Mouse (Mus musculus): Measurements from ENCODE around the gene Gck. TPM values are rescaled to one million over a fixed set of nuclear protein-coding genes. Genes with fewer than 3 reads are reported as not detected.

The Gck gene
- 10.5 and 11.8 TPM in 2 replicates for polyA plus RNA-seq (2015; fragmentation: Nextera tagmentation; extraction: Ambion mirVana)

GRCm38 (mm10) chr11:5949586-5950352 lies at the start of gene Gck:
Gene Gck, minus strand, starts transcription at chr11:5950081.
- WGBS: 53% methylated on average over 8 of the region's 8 CpGs
- H3K27me3 ChIP-seq (ENCODE audit: control insufficient read depth, insufficient read depth, low read depth, low read length): no peaks in the 10 kb centered on the region
- no peak within 1 kb of the TSS; the same call in 1 of the 2 replicates for H3K27ac ChIP-seq (ENCODE audit: low read length)
- H3K4me1 ChIP-seq (ENCODE audit: control insufficient read depth, insufficient read depth, low read length): peaks cover 7% of the 10 kb centered on the region
- H3K4me2 ChIP-seq (ENCODE audit: low read length): peak within 1 kb of the TSS; percentile 18; the same call in 1 of the 2 replicates
- no peak within 1 kb of the TSS for H3K4me3 ChIP-seq (ENCODE audit: low read depth, low read length)
- 0 out of 2 replicates have a peak within 1 kb of the TSS, but pooled peaks have one; percentile 11 for H3K9ac ChIP-seq (ENCODE audit: low read depth, low read length)
- no peaks in the 10 kb centered on the region for H3K36me3 ChIP-seq (ENCODE audit: control insufficient read depth, insufficient read depth, low read length)
- H3K9me3 ChIP-seq (replicated peaks; ENCODE audit: control insufficient read depth, low read length, poor library complexity, severe bottlenecking): no peaks in the 10 kb centered on the region
- peak; percentile 79 for ATAC-seq

- Histone ChIP-seq H3K27ac (ENCODE audit: low read length) (no peak overlapping the region), H3K4me1 (ENCODE audit: control insufficient read depth, insufficient read depth, low read length) (peaks cover 14% of the 10 kb centered on the region), H3K9me3 (replicated peaks; ENCODE audit: control insufficient read depth, low read length, poor library complexity, severe bottlenecking) (no peaks in the 10 kb centered on the region), H3K9ac (ENCODE audit: low read depth, low read length) (no peak overlapping the region), H3K36me3 (ENCODE audit: control insufficient read depth, insufficient read depth, low read length) (peaks cover 2% of the 10 kb centered on the region; the same call in 1 of the 2 replicates), H3K4me3 (ENCODE audit: low read depth, low read length) (no peak overlapping the region), H3K4me2 (ENCODE audit: low read length) (no peak overlapping the region), H3K27me3 (ENCODE audit: control insufficient read depth, insufficient read depth, low read depth, low read length) (no peaks in the 10 kb centered on the region)
- no peak for ATAC-seq
- 96% methylated on average over 2 of the region's 2 CpGs for WGBS
Observed at GRCm38 (mm10) chr11:5998472-5998871, 48.6 kb upstream of the Gck start.

- Histone ChIP-seq H3K4me3 (ENCODE audit: low read depth, low read length) (no peak overlapping the region), H3K27me3 (ENCODE audit: control insufficient read depth, insufficient read depth, low read depth, low read length) (no peaks in the 10 kb centered on the region), H3K9me3 (replicated peaks; ENCODE audit: control insufficient read depth, low read length, poor library complexity, severe bottlenecking) (no peaks in the 10 kb centered on the region), H3K36me3 (ENCODE audit: control insufficient read depth, insufficient read depth, low read length) (peaks cover 2% of the 10 kb centered on the region; the same call in 1 of the 2 replicates), H3K27ac (ENCODE audit: low read length) (no peak overlapping the region), H3K4me1 (ENCODE audit: control insufficient read depth, insufficient read depth, low read length) (peaks cover 13% of the 10 kb centered on the region), H3K4me2 (ENCODE audit: low read length) (no peak overlapping the region), H3K9ac (ENCODE audit: low read depth, low read length) (no peak overlapping the region)
- ATAC-seq: peak; percentile 38; the same call in 1 of the 2 replicates
- 15% methylated on average over 8 of the region's 8 CpGs for WGBS
Observed at GRCm38 (mm10) chr11:5995989-5996388, 46.1 kb upstream of the Gck start.

- ATAC-seq: no peak
- H3K36me3 ChIP-seq (ENCODE audit: control insufficient read depth, insufficient read depth, low read length): peaks cover 4% of the 10 kb centered on the region; the same call in 1 of the 2 replicates
- no peak overlapping the region for H3K9ac ChIP-seq (ENCODE audit: low read depth, low read length)
- no peaks in the 10 kb centered on the region for H3K27me3 ChIP-seq (ENCODE audit: control insufficient read depth, insufficient read depth, low read depth, low read length)
- H3K4me2 ChIP-seq (ENCODE audit: low read length): no peak overlapping the region
- no peak overlapping the region for H3K4me3 ChIP-seq (ENCODE audit: low read depth, low read length)
- no peaks in the 10 kb centered on the region for H3K9me3 ChIP-seq (replicated peaks; ENCODE audit: control insufficient read depth, low read length, poor library complexity, severe bottlenecking)
- no peak overlapping the region for H3K27ac ChIP-seq (ENCODE audit: low read length)
- WGBS: 78% methylated on average over 3 of the region's 3 CpGs
- H3K4me1 ChIP-seq (ENCODE audit: control insufficient read depth, insufficient read depth, low read length): peaks cover 3% of the 10 kb centered on the region; the same call in 1 of the 2 replicates
Observed at GRCm38 (mm10) chr11:5994880-5995279, 45.0 kb upstream of the Gck start.

- no peak overlapping the region for H3K4me3 ChIP-seq (ENCODE audit: low read depth, low read length)
- no peak overlapping the region for H3K9ac ChIP-seq (ENCODE audit: low read depth, low read length)
- no peak overlapping the region for H3K4me2 ChIP-seq (ENCODE audit: low read length)
- peaks cover 5% of the 10 kb centered on the region; the same call in 1 of the 2 replicates for H3K36me3 ChIP-seq (ENCODE audit: control insufficient read depth, insufficient read depth, low read length)
- ATAC-seq: no peak
- WGBS: 80% methylated on average over 5 of the region's 5 CpGs
- no peaks in the 10 kb centered on the region for H3K9me3 ChIP-seq (replicated peaks; ENCODE audit: control insufficient read depth, low read length, poor library complexity, severe bottlenecking)
- no peaks in the 10 kb centered on the region for H3K27me3 ChIP-seq (ENCODE audit: control insufficient read depth, insufficient read depth, low read depth, low read length)
- no peak overlapping the region for H3K27ac ChIP-seq (ENCODE audit: low read length)
- no peaks in the 10 kb centered on the region for H3K4me1 ChIP-seq (ENCODE audit: control insufficient read depth, insufficient read depth, low read length)
Observed at GRCm38 (mm10) chr11:5994212-5994611, 44.3 kb upstream of the Gck start.

- H3K4me3 ChIP-seq (ENCODE audit: low read depth, low read length): no peak overlapping the region
- H3K27me3 ChIP-seq (ENCODE audit: control insufficient read depth, insufficient read depth, low read depth, low read length): no peaks in the 10 kb centered on the region
- peaks cover 15% of the 10 kb centered on the region for H3K36me3 ChIP-seq (ENCODE audit: control insufficient read depth, insufficient read depth, low read length)
- no peak for ATAC-seq
- no peak overlapping the region for H3K4me2 ChIP-seq (ENCODE audit: low read length)
- no peak overlapping the region for H3K9ac ChIP-seq (ENCODE audit: low read depth, low read length)
- H3K9me3 ChIP-seq (replicated peaks; ENCODE audit: control insufficient read depth, low read length, poor library complexity, severe bottlenecking): no peaks in the 10 kb centered on the region
- no peaks in the 10 kb centered on the region for H3K4me1 ChIP-seq (ENCODE audit: control insufficient read depth, insufficient read depth, low read length)
- H3K27ac ChIP-seq (ENCODE audit: low read length): no peak overlapping the region
- WGBS: 27% methylated on average over 4 of the region's 4 CpGs
Observed at GRCm38 (mm10) chr11:5990910-5991309, 41.0 kb upstream of the Gck start.

- no peak for ATAC-seq
- no peak overlapping the region for H3K27ac ChIP-seq (ENCODE audit: low read length)
- no peaks in the 10 kb centered on the region for H3K9me3 ChIP-seq (replicated peaks; ENCODE audit: control insufficient read depth, low read length, poor library complexity, severe bottlenecking)
- peaks cover 15% of the 10 kb centered on the region for H3K36me3 ChIP-seq (ENCODE audit: control insufficient read depth, insufficient read depth, low read length)
- WGBS: 83% methylated on average over 16 of the region's 16 CpGs
- H3K4me2 ChIP-seq (ENCODE audit: low read length): no peak overlapping the region
- H3K4me1 ChIP-seq (ENCODE audit: control insufficient read depth, insufficient read depth, low read length): no peaks in the 10 kb centered on the region
- 0 out of 2 replicates have a peak overlapping the region, but pooled peaks have one; percentile 4 for H3K9ac ChIP-seq (ENCODE audit: low read depth, low read length)
- no peak overlapping the region for H3K4me3 ChIP-seq (ENCODE audit: low read depth, low read length)
- no peaks in the 10 kb centered on the region for H3K27me3 ChIP-seq (ENCODE audit: control insufficient read depth, insufficient read depth, low read depth, low read length)
Observed at GRCm38 (mm10) chr11:5989954-5990593, 40.2 kb upstream of the Gck start.

GRCm38 (mm10) chr11:5988126-5988525 lies 38.2 kb upstream of the Gck start:
- WGBS: 82% methylated on average over 10 of the region's 10 CpGs
- no peak overlapping the region for H3K4me2 ChIP-seq (ENCODE audit: low read length)
- ATAC-seq: no peak
- no peaks in the 10 kb centered on the region for H3K27me3 ChIP-seq (ENCODE audit: control insufficient read depth, insufficient read depth, low read depth, low read length)
- no peak overlapping the region for H3K4me3 ChIP-seq (ENCODE audit: low read depth, low read length)
- no peak overlapping the region for H3K27ac ChIP-seq (ENCODE audit: low read length)
- no peaks in the 10 kb centered on the region for H3K4me1 ChIP-seq (ENCODE audit: control insufficient read depth, insufficient read depth, low read length)
- H3K9me3 ChIP-seq (replicated peaks; ENCODE audit: control insufficient read depth, low read length, poor library complexity, severe bottlenecking): no peaks in the 10 kb centered on the region
- H3K36me3 ChIP-seq (ENCODE audit: control insufficient read depth, insufficient read depth, low read length): peaks cover 14% of the 10 kb centered on the region
- no peak overlapping the region for H3K9ac ChIP-seq (ENCODE audit: low read depth, low read length)

- Histone ChIP-seq H3K27ac (ENCODE audit: low read length) (no peak overlapping the region), H3K4me3 (ENCODE audit: low read depth, low read length) (no peak overlapping the region), H3K9ac (ENCODE audit: low read depth, low read length) (no peak overlapping the region), H3K9me3 (replicated peaks; ENCODE audit: control insufficient read depth, low read length, poor library complexity, severe bottlenecking) (no peaks in the 10 kb centered on the region), H3K4me1 (ENCODE audit: control insufficient read depth, insufficient read depth, low read length) (no peaks in the 10 kb centered on the region), H3K36me3 (ENCODE audit: control insufficient read depth, insufficient read depth, low read length) (peaks cover 8% of the 10 kb centered on the region), H3K27me3 (ENCODE audit: control insufficient read depth, insufficient read depth, low read depth, low read length) (no peaks in the 10 kb centered on the region), H3K4me2 (ENCODE audit: low read length) (no peak overlapping the region)
- no peak for ATAC-seq
- 96% methylated on average over 5 of the region's 5 CpGs for WGBS
Observed at GRCm38 (mm10) chr11:5983629-5984028, 33.7 kb upstream of the Gck start.
